Mouse (Mus musculus) common myeloid progenitor, adult 5-6 weeks (primary cell): Measurements from ENCODE around the gene Tapt1. TPM values are rescaled to one million over a fixed set of nuclear protein-coding genes. Genes with fewer than 3 reads are reported as not detected.

Experiments used
- ATAC-seq: replicated peaks from 2 replicates; pipeline ENCODE4 v1.8.0; 2016; ENCODE audit warnings: low read depth, mild to moderate bottlenecking, moderate TSS enrichment, inconsistent platforms; ENCODE audit not compliant: poor library complexity, severe bottlenecking
- total RNA-seq: library from RNA; stranded (forward); fragments of 200-1000, 187-1606 nt; gene quantifications from 2 replicates; pipeline ENCODE4 v1.2.3, GENCODE M21; 2017

The Tapt1 gene
- total RNA-seq, 1 experiment from 2014 or later = 91.6 TPM

DNA sequence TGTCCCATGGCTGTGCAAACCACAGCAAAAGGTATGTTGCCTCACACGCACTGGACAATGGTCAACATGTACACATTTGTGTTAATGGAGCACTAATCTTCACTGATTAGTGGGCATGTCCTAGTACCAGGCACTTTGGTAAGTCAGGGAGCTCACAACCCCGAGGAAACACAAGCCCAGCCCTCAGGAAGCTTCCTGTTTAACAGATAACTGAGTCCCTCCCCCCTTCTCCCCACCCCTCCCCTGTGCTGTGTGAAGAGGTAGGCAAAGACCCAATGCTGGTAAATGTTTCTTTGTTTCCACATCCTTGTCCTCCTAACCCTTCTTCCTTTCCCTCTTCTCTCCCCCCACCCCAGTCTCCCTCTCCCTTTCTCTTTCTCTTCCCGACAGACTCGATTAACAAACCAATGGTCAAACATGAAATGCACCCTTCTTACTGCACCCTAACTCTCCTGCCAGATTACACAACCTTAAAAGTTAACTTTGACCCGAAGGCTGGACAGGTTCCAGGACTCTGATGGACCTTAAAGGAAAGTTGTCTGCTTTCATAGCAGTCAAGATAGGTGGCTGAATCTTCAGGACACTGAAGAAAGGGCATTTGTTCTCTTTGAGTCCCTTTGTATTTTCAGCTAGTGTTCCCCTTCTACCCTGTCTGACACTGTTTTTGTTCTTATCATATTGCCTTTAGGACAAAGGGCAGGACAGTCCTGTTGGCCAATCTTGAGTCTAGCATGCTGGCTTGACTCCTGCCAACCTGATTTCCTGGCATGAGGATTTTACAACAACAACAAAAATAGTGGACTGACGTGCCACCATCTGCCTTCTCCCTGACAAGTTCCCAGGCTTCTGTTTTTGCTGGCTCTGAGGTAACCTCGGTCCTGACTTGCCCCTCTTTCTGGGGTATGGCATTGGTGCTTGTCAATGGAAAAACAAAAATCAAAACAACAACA lies 13.0 kb upstream of the Tapt1 start:
- peak; percentile 34 for ATAC-seq

DNA sequence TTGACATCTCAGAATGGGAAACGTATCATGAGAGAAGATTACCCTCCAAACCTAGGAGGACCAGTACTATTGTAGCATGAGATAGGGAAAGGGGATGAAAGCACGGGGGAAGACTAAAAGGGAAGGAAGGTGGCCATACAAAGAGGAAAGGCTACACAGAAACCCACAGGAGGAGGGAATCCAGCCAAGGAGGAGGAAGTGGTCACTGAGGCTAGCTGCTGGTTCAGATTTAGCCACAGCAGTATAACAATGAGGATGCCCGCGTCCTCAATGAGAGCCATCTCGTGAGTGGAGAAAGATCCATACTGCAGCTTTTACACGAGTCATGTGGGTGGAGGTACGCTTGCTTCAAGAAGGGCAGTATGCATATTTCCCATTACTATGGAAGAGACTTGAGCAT lies 11.8 kb upstream of the Tapt1 start:
- peak; percentile 94 for ATAC-seq

DNA sequence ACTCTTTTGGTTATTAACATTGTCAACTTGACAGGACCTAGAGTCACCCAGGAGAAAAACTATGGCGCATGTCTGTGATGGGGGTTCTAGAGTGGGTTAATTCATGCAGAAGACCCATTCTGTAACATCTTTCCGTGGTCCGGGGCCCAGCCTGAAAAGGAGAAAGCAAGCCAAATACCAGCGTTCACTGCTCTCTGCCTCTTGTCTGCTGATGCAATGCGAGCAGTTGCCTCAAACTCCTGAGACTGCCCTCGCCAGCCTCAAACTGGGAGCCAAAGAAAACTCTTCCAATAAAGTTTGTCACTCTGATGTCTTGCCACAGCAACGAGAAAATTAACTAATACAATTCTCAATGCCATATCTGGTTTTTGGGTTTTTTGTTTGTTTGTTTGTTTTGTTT lies 8.2 kb upstream of the Tapt1 start:
- ATAC-seq = no peak

DNA sequence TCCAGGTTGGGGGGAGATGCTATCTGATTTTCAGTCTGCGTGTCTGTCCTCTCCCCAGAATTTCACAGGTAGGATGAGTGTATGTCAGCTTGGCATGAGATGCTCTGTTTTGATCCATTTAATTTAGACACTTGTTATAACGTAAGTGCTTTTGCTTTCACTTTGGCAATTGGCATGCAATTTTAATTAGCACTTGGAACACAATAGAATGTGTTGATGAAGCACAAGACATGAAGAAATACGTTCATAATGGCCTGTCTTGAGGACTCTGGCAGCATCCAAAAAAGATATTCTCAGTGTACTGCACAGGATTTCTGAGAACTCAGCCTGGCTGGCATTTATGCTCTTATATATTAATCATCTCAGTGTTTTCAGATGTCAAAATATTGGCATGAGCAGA lies 7.5 kb upstream of the Tapt1 start:
- ATAC-seq = no peak

GRCm38 (mm10) chr5:44228756-44229155 lies 2.3 kb upstream of the Tapt1 start:
- ATAC-seq = no peak

GRCm38 (mm10) chr5:44228323-44228722 lies 1.9 kb upstream of the Tapt1 start:
- no peak for ATAC-seq

GRCm38 (mm10) chr5:44227462-44227840 lies 1.0 kb upstream of the Tapt1 start:
- ATAC-seq = no peak

GRCm38 (mm10) chr5:44225911-44226520 lies 410 bp downstream of the Tapt1 start:
- 0 out of 2 replicates have a peak, but pooled peaks have one; percentile 6 for ATAC-seq

- no peak for ATAC-seq
Measured at GRCm38 (mm10) chr5:44224916-44225600, 1.4 kb downstream of the Tapt1 start.

- peak; percentile 40 for ATAC-seq
Measured at GRCm38 (mm10) chr5:44224251-44224650, 2.2 kb downstream of the Tapt1 start.

- ATAC-seq = peak; percentile 28
Measured at GRCm38 (mm10) chr5:44223341-44223881, 3.0 kb downstream of the Tapt1 start.

- peak; percentile 72 for ATAC-seq
Measured at GRCm38 (mm10) chr5:44220430-44220829, 6.0 kb downstream of the Tapt1 start.

- no peak for ATAC-seq
Measured at GRCm38 (mm10) chr5:44219871-44220270, 6.6 kb downstream of the Tapt1 start.

DNA sequence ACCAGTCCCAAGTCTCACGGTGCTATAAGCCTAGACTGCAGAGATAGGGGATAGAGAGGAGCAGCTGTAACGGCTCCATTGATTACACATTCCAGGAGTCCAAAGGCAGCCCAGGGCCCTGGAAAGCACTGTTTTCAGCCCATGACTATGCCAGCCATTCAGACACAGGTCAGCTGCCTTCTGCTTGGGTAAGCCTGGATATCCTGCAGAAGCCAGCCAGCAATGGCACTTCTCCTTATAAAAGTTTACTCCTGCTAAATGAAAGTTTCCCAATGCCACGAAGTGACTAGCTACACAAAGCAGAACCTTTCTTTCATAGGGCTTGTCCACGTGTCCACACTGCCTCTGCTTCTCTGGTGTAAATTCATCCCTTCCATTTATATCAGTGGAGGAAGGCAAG lies 7.9 kb downstream of the Tapt1 start:
- no peak for ATAC-seq

DNA sequence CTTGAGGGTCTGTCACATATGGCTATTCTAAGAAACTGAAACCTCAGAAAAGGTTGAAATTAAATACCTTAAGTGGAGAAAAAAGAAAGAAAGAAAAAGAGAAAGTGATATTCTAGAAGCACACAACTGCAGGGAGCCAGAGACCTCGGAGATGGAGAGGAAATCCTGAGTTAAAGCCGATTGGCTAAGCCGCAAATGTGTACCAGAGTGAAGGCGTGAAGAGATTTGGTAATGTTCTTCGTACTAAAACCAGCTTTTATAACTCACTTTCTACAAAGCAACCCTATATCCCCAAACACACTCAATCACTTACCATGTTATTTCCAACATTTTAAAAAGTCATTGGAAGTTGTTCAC lies 8.8 kb downstream of the Tapt1 start:
- no peak for ATAC-seq

DNA sequence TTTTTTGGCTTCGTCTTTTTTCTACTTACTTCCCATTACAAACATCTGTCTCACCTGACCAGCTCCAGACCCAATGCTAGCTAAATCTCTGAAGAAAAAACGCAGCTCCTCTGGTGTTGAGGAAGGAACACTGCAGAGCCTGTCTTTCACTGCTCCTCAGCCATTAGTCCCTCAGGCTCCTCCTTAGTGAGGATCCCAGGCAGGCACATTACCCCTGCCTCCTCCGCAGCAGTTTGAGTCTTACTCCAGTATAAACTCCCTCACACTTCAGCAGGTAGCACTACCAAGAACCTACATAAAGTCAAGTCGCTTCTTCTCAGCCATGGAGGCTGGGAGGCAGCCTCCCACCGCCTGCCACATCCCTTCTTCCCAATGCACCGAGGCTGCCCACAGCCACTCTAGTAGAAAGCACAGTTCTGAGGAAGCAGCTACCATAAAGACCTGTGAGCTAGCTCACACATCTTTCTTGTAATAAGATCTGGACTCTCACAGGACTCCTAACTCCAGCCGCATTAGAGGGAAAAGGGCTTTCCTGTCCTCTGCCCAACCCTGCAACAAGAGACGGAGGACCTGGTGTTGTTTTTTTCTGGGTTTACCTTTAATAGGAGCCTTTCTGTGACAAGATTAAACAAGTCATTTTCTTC lies 9.3 kb downstream of the Tapt1 start:
- ATAC-seq = no peak

DNA sequence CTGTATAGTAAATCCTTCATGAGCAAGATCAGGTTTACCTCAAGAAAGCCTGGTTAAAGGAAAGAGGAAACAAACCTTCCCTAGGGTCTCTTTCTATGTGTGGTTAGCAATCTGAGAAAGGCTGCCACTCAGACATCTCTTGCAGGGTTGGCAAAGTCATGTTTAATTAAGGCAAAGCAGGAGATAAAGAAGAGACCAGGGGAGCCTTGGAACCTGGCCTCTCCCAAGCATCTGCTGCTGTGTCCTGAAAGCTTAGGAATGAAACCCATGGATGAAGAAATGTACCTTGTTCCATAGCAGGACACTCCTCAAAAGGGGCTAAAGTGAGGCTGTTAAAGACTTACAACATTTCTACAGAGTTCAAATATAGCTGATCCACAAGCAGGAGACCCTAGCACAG lies 11.3 kb downstream of the Tapt1 start:
- ATAC-seq = peak; percentile 15; the same call in 1 of the 2 replicates

GRCm38 (mm10) chr5:44214025-44214424 lies 12.4 kb downstream of the Tapt1 start:
- no peak for ATAC-seq

DNA sequence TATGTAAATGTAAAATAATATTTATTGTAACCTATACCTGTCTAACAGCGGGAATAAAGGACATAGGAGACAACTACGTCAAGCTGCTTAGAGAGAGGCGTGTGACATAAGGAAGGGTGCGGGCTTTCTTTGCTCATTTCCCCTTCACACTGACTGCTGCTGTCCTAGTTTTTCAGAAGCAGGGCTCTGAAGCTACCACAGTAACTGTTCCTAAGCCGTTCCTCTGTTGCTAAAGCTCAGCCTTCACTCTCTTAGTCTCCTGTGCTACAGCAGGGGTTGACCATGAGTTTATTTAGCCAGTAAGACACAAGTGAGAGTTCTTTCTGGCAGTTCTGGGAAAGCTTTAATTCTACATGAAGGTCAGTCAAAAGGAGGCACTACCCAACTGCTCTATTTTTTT lies 13.0 kb downstream of the Tapt1 start:
- no peak for ATAC-seq

DNA sequence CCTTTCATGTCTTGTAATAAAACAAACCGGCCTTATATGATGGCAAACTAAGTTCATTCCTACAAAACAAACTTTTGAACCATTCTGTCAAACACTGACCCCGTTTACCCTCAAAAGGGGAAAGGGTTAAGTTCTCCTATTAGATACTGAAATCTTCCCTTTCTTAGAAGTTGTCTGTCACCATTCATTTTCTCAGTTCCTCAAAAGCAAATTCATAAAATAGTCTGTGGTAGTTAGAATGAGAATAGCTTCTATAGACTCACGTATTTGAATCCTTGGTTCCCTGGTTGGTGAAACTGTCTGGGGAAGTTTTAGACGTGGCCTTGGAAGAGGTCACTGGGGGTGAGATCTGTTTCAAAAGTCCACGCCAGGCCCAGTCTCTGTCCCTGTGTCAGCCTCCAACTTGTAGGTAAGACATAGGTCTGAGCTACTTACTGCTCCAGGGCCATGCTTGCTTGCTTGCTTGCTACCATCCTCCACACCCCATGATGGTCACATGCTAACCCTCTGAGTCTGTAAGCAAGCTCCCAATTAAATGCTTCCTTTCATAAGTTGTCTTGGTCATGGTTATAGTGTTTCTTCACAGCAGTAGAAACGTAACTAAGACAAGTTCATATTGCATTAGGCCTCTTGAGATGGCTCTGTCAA lies 14.5 kb downstream of the Tapt1 start:
- peak; percentile 57 for ATAC-seq
